Mouse (Mus musculus): ENCODE results near the gene Arl11.

Arl11 gene

DNA sequence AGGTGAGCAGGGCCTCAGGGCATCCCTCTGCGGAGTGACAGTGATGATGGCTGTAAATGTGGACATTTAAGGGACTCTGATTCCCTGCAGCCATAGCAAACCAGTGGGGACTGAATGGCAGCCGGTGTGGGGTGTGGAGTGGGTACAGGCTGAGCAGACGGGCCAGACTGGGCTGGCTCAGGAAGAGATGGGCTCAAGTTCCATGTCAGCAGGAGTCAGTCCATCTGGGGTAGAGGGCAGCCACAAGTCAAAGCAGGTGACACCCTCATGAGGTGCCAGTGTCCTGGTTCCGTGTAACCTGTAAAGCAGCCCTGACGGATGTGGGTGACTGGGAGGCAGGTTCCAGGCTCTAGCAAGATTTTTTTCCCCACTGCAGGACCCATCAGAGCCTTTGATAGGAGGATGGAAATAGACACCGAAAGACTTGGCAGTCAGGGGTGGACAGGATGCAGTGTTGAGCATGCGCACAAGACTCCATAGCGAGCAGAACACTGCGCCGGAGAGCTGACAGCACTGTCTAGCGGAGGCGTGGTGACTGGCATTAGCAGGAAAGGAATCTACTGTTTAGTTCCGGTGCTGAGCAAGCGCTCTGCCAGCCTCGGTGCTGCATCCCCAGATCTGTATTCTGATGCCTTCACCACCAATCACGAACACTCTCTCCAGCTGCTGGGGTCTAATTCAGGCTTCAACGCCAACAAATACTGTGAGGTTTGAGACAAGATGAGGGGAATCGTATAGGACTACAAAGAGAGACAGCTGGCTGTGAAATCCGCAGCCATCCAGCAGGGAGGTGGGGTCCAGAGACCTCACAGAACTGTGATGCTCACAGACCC is 18.3 kb downstream of the Arl11 start:
- no peak for DNase-seq (ENCODE audit: low read depth, low spot score)

DNA sequence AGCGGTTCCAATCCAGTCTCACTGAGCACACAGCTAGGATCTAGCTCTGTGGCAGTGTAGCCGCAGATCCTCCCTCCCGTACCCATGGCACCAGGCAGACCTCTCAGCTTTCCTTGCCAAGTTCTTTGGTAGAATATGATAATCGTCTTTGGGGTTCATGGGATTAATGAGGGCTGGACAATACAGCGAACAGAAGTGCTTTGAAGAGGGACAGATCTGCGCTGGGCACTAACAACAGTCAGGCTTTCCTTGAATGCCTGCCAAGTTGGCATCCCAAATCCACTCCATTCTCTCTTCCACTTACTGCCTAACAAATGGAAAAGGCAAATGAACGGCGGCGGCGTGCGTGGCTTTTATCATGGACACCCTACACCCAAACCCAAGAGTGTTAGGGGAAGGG is 21.0 kb downstream of the Arl11 start:
- DNase-seq (ENCODE audit: low read depth, low spot score) = no peak

DNA sequence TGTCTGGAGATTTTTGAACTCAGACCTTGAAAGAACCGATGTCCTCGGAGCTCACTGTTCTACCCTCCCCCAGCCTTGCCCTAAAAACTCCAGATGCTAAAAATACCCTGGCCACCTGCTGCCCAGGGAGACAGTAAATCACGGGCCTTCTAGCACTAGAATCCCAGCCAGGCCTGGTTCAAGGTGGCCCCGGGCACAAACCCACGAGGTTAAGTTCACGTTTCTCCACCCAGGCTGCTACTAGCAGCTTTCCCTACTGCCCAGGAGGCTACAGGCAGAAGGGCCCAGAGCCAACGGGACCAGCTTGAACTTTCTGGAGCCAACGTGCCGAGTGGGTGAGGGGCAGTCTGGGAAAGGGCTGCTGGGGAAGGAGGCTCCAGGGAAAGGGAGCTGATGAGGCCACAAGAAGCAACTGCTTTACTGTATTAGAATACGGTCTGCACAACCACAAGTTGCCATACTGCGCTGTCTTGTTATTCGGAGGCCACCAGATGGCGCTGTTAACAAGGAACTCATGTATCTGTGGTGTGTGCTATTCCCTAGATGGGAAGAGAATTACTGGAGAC is 21.5 kb downstream of the Arl11 start:
- peak; percentile 65 for DNase-seq (ENCODE audit: low read depth, low spot score)

DNA sequence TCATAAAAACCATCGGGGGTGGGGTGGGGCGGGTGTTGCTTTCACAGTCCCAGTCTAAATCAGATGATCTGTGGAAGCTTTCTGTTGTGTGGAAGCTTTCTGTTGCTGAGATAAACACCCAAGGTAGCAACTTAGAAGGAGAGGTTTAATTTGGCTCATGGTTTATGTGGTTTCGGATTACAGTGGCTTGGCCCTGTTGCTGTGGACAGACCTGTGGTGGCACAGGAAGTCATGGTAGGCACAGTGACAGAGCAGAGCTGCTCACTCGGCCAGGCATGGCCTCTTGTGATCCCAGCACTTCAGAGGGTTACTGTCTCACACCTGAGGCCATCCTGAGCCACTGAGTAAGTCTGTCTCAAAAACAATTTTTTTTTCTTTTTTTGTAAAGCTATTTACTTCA is 29.8 kb downstream of the Arl11 start:
- DNase-seq (ENCODE audit: low read depth, low spot score) = no peak

DNA sequence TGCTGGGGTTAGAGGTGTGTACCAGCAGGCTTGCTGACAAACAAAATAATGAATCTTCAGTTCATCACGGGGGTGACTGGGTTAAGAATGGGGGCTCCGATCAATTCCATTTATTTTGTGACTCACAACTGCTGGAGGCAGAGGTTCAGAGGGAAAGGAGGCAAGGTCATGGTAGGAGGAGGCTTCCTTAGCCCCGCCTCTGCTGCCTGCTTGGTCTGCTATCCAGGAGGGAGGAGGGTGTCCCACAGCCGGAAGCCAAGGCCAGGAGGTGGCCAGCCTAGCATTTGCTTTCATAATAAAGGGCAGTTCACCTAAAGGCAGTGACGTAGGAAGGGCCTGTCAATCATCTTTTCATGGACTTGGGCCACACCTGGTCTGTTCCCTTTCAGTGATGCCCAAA is 35.0 kb downstream of the Arl11 start:
- no peak for DNase-seq (ENCODE audit: low read depth, low spot score)

DNA sequence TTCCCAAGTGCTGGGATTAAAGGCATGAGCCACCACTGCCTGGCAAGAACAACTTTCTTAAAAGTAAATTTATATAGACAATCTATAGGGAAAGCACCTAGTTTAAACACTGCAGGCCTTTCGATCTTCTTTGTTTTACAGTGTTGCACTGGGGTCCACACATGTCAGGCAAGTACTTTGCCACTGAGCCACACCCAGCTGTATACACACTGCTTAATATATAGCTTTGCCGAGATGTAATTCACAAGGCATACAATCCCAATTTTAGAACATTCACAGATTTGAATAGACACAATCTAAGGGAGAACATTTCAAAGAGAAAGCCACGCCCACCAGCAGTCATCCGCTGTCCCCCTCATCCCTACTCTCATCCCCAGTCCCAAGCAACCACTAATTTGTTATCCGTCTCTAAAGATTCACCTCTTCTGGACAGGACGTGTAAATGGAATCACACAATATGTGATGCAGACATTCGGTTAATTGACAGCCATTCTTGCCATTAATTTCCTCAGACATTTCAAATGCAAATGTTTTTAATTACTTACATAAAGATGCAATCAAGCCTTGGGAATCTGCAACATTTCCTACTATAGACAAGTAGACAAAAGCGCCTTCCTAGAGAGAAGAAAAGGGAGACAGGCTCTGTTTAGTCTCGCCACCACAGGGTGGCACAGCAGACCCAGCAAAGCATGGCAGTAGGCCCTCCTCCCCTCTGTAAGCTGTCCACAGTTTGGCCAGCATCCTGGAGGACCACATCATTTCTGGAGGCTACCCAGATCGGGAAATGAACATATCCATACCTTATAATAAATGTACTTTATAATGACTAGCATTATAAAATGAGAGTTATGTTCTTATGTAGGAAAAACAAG is 37.5 kb downstream of the Arl11 start:
- no peak for DNase-seq (ENCODE audit: low read depth, low spot score)

DNA sequence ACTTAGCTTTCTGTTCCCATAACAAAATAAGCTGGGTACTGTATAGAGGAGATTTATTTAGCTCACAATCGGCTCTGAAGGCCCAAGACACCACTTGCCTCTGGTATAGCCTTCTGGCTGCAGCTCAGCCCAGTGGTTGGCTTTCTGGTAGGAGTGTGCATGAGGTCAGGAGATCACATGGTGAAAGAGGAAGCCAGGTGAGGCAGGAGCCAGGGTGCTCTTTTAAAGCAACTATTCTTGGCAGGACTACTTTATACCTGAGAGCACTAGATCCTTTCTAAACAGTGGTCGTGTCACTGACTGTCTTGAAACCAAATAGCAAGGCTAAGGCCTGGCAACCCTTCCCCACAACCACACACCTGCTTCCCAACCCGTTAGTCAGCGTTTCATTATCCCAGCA is 40.3 kb downstream of the Arl11 start:
- DNase-seq (ENCODE audit: low read depth, low spot score) = no peak

DNA sequence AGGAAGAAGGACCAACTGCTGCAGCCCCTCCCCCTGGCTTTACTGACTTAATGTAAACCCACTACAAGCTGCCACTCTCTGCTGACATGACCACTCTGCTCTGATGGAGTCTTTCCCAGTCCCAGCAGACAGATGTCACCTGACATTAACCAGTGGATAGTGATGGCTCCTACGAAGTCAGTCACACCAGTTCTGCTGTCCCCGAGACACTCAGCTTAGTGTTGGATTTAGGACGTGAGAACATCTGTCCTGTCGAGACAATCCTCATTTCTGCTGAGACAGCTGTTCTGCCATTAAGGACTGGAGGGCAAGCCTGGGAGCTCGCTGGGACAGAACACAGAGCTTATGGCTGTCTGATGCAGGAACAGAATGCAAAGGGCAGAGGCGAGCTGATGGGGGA is 41.3 kb downstream of the Arl11 start:
- DNase-seq (ENCODE audit: low read depth, low spot score) = no peak

DNA sequence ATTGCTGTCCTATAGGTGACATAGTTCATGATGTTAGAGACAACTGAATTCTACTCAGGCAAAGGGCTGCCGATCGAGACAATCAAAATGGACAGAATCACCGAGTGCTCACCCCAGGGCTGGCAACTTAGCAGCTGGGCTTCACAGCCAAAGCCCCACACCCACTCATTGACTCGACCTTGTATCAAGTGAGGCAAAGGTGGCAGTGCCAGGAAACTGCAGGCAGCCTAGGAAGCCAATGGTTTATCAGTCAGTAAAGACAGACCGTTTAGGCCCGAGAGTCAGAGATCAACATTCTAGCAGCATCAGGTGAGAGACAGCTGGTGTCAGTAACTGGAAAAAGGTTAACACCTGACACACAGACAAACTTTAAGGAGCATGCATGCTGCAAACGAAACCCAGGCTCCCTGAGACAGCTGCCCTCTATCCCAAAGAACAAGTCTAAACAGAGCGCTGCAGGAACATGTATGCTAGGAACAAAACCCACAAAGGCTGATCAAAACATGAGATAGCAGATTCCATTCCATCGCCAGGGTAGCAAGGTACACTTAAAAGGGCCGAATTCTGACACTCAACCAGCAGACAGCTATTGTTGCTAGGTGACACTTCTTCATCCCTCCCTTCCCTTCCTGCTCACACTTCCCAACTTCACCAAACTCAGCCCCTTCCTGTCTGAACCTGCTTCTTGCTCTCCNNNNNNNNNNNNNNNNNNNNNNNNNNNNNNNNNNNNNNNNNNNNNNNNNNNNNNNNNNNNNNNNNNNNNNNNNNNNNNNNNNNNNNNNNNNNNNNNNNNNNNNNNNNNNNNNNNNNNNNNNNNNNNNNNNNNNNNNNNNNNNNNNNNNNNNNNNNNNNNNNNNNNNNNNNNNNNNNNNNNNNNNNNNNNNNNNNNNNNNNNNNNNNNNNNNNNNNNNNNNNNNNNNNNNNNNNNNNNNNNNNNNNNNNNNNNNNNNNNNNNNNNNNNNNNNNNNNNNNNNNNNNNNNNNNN is 45.0 kb downstream of the Arl11 start:
- no peak for DNase-seq (ENCODE audit: low read depth, low spot score)

DNA sequence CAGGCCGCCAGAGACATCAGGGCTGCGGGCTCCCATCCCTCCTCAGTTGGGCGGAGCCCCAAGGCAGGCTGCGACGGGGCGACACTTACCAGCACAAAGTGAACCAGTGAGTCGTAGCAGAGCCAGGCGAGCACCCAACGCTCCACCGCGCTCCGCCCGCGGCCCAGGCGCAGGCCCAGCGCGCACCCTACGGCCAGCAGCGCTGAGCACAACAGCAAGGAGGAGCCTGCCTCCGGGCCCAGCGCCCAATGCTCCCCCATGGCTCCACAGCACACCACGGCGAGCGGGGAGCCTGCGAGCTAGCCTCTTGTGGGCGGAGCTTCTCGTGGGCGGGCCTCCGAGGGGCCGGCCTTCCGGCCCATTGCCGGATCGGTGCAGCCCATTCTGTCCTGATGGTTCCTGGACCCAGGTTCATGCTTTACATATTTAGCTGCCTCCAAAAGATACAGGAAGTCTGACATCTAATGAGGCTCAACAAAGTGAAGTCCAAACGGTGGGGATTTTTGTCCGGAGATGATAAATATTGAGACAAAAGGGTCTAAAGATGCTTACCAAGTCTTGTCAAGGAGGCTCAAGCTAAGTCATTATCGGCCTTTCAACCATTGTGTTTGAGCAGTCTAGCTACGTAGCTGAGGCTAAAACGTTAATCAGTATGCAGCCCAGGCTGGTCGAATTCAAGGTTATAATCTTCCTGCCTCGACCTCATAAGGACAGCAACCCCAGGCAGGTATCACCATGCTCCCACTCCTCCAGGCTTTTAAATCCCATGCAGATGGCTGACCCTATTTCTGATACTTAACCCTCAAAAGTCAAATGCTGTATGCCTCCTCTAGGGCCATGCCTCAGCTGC is 50.8 kb downstream of the Arl11 start, which contains the start of gene Ebpl:
Gene Ebpl, minus strand, starts transcription at position 309 of the 850 bp plus-strand sequence.
- peak; percentile 65 for DNase-seq (ENCODE audit: low read depth, low spot score)

DNA sequence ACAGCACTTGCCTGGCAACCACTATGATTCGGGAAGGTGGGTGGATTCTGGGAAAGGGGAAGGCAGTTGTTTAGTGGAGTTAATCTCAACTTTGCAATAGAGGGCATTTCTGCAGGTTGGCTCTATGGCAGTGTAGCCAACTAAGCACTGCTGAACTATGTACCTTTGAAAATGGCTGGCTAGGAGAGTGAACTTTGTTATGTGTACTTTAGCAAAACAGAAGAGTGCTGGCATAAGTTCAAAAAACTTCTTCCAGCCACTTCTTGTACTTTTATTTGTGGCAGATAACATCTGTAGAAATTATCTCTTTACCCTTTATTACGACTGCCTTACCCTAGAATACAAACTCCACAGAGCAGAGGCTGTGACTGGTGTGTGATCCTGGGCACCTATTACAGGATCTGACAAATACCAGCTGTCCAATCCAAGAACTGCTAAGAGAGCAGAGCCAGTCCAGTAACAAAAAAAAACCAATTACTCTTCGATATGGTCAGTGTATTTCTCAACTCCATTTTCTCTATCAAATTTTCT is 51.5 kb downstream of the Arl11 start:
- no peak for DNase-seq (ENCODE audit: low read depth, low spot score)

All from c-Kit-negative CD71-positive TER-119-positive erythroid progenitor cells, embryonic 14.5 days (primary cell).